In the genomic region with DNA sequence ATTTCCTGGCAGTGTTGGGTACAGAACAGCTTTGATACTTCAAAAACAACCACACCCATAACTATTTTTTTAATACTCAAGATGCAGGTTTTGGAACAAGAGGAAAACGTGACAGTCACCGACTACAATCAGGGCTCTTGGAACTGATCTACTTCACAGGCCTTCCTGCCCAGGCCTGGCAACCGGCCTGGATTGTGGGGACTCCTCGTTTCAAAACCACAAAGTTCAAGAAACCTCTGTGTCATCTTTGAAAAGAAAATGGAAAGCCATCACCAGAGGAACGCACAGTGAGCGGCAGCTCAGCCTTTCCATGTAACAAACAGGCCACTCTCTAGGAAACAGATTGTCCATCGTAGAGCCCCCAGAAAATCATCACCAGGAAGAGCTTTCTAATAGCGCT, we compare ENCODE assay signal across 21 mouse cellular contexts. TPM values are rescaled to one million over a fixed set of nuclear protein-coding genes. Genes with fewer than 3 reads are reported as not detected.
A peak's percentile ranks its signal among the peaks of the same experiment; 100 is the strongest.
DNase-seq lines count a peak whose midpoint lies in the region; ATAC-seq and TF ChIP-seq lines count a peak whose summit lies in the region.
"Had no signal": no experiment of that assay in that cellular context is flagged by ENCODE, and none has a peak within 500 bp of the region (broad histone marks: within the 10 kb centered on the region; RNA-seq: fewer than 3 reads in every experiment).

No protein-coding gene starts in this region.

- 87% methylated on average over 8 of the region's 8 CpGs for WGBS in kidney, postnatal 0 days
- 94% methylated on average over 8 of the region's 8 CpGs for WGBS in kidney, embryonic 15.5 days
- 69% methylated on average over 8 of the region's 8 CpGs for WGBS in stomach, postnatal 0 days
- WGBS in thymus, adult 2 months: 40% methylated on average over 8 of the region's 8 CpGs

- peaks cover 9% of the 10 kb centered on the region; the same call in 1 of the 2 replicates for H3K4me1 ChIP-seq in kidney, postnatal 0 days (replicated peaks; ENCODE audit: insufficient read depth, low read length)
- H3K4me1 ChIP-seq in kidney, embryonic 15.5 days: peaks cover 38% of the 10 kb centered on the region
- H3K4me1 ChIP-seq in stomach, postnatal 0 days (replicated peaks; ENCODE audit: control insufficient read depth, insufficient read depth): peaks cover 5% of the 10 kb centered on the region; the same call in 1 of the 2 replicates
- H3K4me1 ChIP-seq in thymus, adult 2 months (replicated peaks; ENCODE audit: control insufficient read depth, insufficient read depth, low read length): peaks cover 17% of the 10 kb centered on the region

- no peak overlapping the region for H3K4me2 ChIP-seq in kidney, postnatal 0 days (ENCODE audit: low read length)
- H3K4me2 ChIP-seq in kidney, embryonic 15.5 days: no peak overlapping the region
- H3K4me2 ChIP-seq in stomach, postnatal 0 days (replicated peaks; ENCODE audit: low read depth): no peak overlapping the region
- H3K4me2 ChIP-seq: forebrain, embryonic 15.5 days; hindbrain, embryonic 15.5 days; stomach, embryonic 15.5 days had no signal

- no peak overlapping the region for H3K9ac ChIP-seq in kidney, postnatal 0 days (ENCODE audit: low read depth, low read length)
- no peak overlapping the region for H3K9ac ChIP-seq in kidney, embryonic 15.5 days
- H3K9ac ChIP-seq in stomach, postnatal 0 days (ENCODE audit: low read length): no peak overlapping the region
- H3K9ac ChIP-seq: forebrain, embryonic 15.5 days; hindbrain, embryonic 15.5 days; limb, embryonic 15.5 days; stomach, embryonic 15.5 days had no signal

- H3K27ac ChIP-seq in kidney, postnatal 0 days: 0 out of 2 replicates have a peak overlapping the region, but pooled peaks have one; percentile 10
- no peak overlapping the region for H3K27ac ChIP-seq in kidney, embryonic 15.5 days
- H3K27ac ChIP-seq in stomach, postnatal 0 days (replicated peaks): peak overlapping the region; percentile 0; the same call in 1 of the 2 replicates
- no peak overlapping the region for H3K27ac ChIP-seq in thymus, adult 2 months (ENCODE audit: control insufficient read depth, insufficient read depth, low read length)
- H3K27ac ChIP-seq: forebrain, embryonic 15.5 days; hindbrain, embryonic 15.5 days; midbrain, embryonic 10.5 days had no signal

- no peak for ATAC-seq in kidney, postnatal 0 days (replicated peaks; ENCODE audit: low FRiP score, low read depth)
- no peak for ATAC-seq in kidney, embryonic 15.5 days (replicated peaks; ENCODE audit: low FRiP score)
- no peak for ATAC-seq in stomach, postnatal 0 days (ENCODE audit: low FRiP score, low TSS enrichment)
- ATAC-seq: forebrain, embryonic 15.5 days had no signal

- no peaks in the 10 kb centered on the region for H3K27me3 ChIP-seq in kidney, postnatal 0 days (ENCODE audit: insufficient read depth, low read length)
- no peaks in the 10 kb centered on the region for H3K27me3 ChIP-seq in kidney, embryonic 15.5 days
- H3K27me3 ChIP-seq in stomach, postnatal 0 days (ENCODE audit: control insufficient read depth, insufficient read depth, low read length): no peaks in the 10 kb centered on the region
- H3K27me3 ChIP-seq in thymus, adult 2 months (ENCODE audit: control insufficient read depth, insufficient read depth, low read length): no peaks in the 10 kb centered on the region
- H3K27me3 ChIP-seq: CH12.LX; forebrain, embryonic 15.5 days; hindbrain, embryonic 15.5 days; limb, embryonic 15.5 days; stomach, embryonic 15.5 days had no signal

- TF ChIP-seq POLR2A in thymus, adult 2 months (IDR thresholded peaks at IDR 0.05; ENCODE audit: control insufficient read depth, extremely low read depth, insufficient read depth, low read length, poor library complexity): no peak

- H3K4me3 ChIP-seq in kidney, postnatal 0 days (replicated peaks; ENCODE audit: low read depth, low read length): no peak overlapping the region
- no peak overlapping the region for H3K4me3 ChIP-seq in kidney, embryonic 15.5 days (replicated peaks)
- H3K4me3 ChIP-seq in stomach, postnatal 0 days (ENCODE audit: low read depth, low read length): no peak overlapping the region
- H3K4me3 ChIP-seq in thymus, adult 2 months (ENCODE audit: control insufficient read depth, insufficient read depth, low read length): no peak overlapping the region
- H3K4me3 ChIP-seq: erythroblast, embryonic 14.5 days; forebrain, embryonic 15.5 days; hindbrain, embryonic 15.5 days; limb, embryonic 15.5 days; midbrain, embryonic 10.5 days; stomach, embryonic 15.5 days had no signal

- H3K36me3 ChIP-seq in kidney, postnatal 0 days (ENCODE audit: insufficient read depth, low read length): 0 out of 2 replicates have a peak, but pooled peaks cover 5% of the 10 kb centered on the region
- peaks cover 27% of the 10 kb centered on the region for H3K36me3 ChIP-seq in kidney, embryonic 15.5 days
- H3K36me3 ChIP-seq in stomach, postnatal 0 days (ENCODE audit: control insufficient read depth, insufficient read depth, low read length): peaks cover 8% of the 10 kb centered on the region; the same call in 1 of the 2 replicates
- no peaks in the 10 kb centered on the region; the same call in 1 of the 2 replicates for H3K36me3 ChIP-seq in thymus, adult 2 months (ENCODE audit: control insufficient read depth, insufficient read depth, low read length)
- H3K36me3 ChIP-seq: forebrain, embryonic 15.5 days; hindbrain, embryonic 15.5 days had no signal

- TF ChIP-seq EP300 in stomach, postnatal 0 days (optimal IDR thresholded peaks at IDR 0.05): no peak

- no peaks in the 10 kb centered on the region for H3K9me3 ChIP-seq in kidney, postnatal 0 days (replicated peaks; ENCODE audit: low read length)
- H3K9me3 ChIP-seq in kidney, embryonic 15.5 days (replicated peaks): no peaks in the 10 kb centered on the region
- no peaks in the 10 kb centered on the region for H3K9me3 ChIP-seq in stomach, postnatal 0 days (ENCODE audit: control insufficient read depth, low read length)
- H3K9me3 ChIP-seq: forebrain, embryonic 15.5 days; hindbrain, embryonic 15.5 days; limb, embryonic 15.5 days; midbrain, embryonic 10.5 days; stomach, embryonic 15.5 days had no signal

- no peak for TF ChIP-seq CTCF in kidney, postnatal 0 days (IDR thresholded peaks at IDR 0.05; ENCODE audit: low read depth)
- TF ChIP-seq CTCF in stomach, postnatal 0 days (IDR thresholded peaks at IDR 0.05; ENCODE audit: low read depth): no peak
- TF ChIP-seq CTCF in thymus, adult 2 months (IDR thresholded peaks at IDR 0.05; ENCODE audit: borderline replicate concordance, control insufficient read depth, extremely low read depth, insufficient read depth, low read length, poor library complexity): no peak

- no peak for DNase-seq in kidney, postnatal 0 days (ENCODE audit: low spot score)
- DNase-seq in NIH3T3 (ENCODE audit: low read depth): peak; percentile 30
- peak; percentile 68 for DNase-seq in heart, adult 8-10 months (ENCODE audit: low spot score)
- DNase-seq in stomach, postnatal 0 days (ENCODE audit: low spot score): no peak
- DNase-seq in thymus, adult 2 months: no peak
- DNase-seq in embryo, embryonic 10.5 days (ENCODE audit: low spot score): no peak
- DNase-seq: adrenal gland, postnatal 25 days; cerebellum, adult 9-11 months; kidney, adult 18-20 months; kidney, postnatal 4 days; lung, postnatal 36 days; right cerebral cortex, postnatal 14 days; thymus, postnatal 14 days had no signal

RNA-seq across cellular contexts. Expression of a gene that starts 4.1 kb away (rescaled TPM):
- polyA plus RNA-seq in kidney, postnatal 0 days (2015; fragmentation: Nextera tagmentation; extraction: Ambion mirVana): 26.3 and 29.0 TPM in 2 replicates
- polyA plus RNA-seq in kidney, embryonic 15.5 days (2015; fragmentation: Nextera tagmentation; extraction: Ambion mirVana): 22.5 and 25.0 TPM in 2 replicates
- 10 to 100 TPM in 3 of 4 experiments, 1 to 10 TPM in 1; 8.9 to 13.5 (median 13.3) TPM for total RNA-seq in heart, adult 8-10 months (2022)
- 16.9 and 18.3 TPM in 2 replicates for polyA plus RNA-seq in stomach, postnatal 0 days (2015; fragmentation: Nextera tagmentation; extraction: Ambion mirVana)
- 24.6 and 25.4 TPM in 2 replicates for polyA plus RNA-seq in thymus, adult 2 months (2012; rRNA removed)

RNA-seq across cellular contexts. Expression of a gene that starts 5.3 kb away (rescaled TPM):
- 36.7 and 41.9 TPM in 2 replicates for polyA plus RNA-seq in kidney, postnatal 0 days (2015; fragmentation: Nextera tagmentation; extraction: Ambion mirVana)
- polyA plus RNA-seq in kidney, embryonic 15.5 days (2015; fragmentation: Nextera tagmentation; extraction: Ambion mirVana): 90.2 and 90.5 TPM in 2 replicates
- 1 to 10 TPM in 1 of 4 experiments, under 1 TPM in 3; 0.52 to 1.4 (median 0.52) TPM for total RNA-seq in heart, adult 8-10 months (2022)
- 14.5 and 18.3 TPM in 2 replicates for polyA plus RNA-seq in stomach, postnatal 0 days (2015; fragmentation: Nextera tagmentation; extraction: Ambion mirVana)
- 19.1 and 24.1 TPM in 2 replicates for polyA plus RNA-seq in thymus, adult 2 months (2012; rRNA removed)

Comparison
In these comparisons a context has a peak if more than half of its experiments do, and no peak if none do; other contexts are left out.
1. H3K27ac ChIP-seq: peak in kidney, postnatal 0 days (single experiment) and stomach, postnatal 0 days (single experiment); none in kidney, embryonic 15.5 days (single experiment) and thymus, adult 2 months (single experiment).
2. DNase-seq: peak in NIH3T3 (single experiment) and heart, adult 8-10 months (single experiment); none in kidney, postnatal 0 days (single experiment), stomach, postnatal 0 days (single experiment), thymus, adult 2 months (single experiment) and embryo, embryonic 10.5 days (single experiment).